Mouse (Mus musculus): ENCODE measurements around the gene Tspan4. TPM values are rescaled to one million over a fixed set of nuclear protein-coding genes. Genes with fewer than 3 reads are reported as not detected.
A peak's percentile ranks its signal among the peaks of the same experiment; 100 is the strongest.

Gene Tspan4
- 69.8 and 72.8 TPM in 2 replicates for polyA plus RNA-seq (2015; fragmentation: Nextera tagmentation; extraction: Ambion mirVana)

DNA sequence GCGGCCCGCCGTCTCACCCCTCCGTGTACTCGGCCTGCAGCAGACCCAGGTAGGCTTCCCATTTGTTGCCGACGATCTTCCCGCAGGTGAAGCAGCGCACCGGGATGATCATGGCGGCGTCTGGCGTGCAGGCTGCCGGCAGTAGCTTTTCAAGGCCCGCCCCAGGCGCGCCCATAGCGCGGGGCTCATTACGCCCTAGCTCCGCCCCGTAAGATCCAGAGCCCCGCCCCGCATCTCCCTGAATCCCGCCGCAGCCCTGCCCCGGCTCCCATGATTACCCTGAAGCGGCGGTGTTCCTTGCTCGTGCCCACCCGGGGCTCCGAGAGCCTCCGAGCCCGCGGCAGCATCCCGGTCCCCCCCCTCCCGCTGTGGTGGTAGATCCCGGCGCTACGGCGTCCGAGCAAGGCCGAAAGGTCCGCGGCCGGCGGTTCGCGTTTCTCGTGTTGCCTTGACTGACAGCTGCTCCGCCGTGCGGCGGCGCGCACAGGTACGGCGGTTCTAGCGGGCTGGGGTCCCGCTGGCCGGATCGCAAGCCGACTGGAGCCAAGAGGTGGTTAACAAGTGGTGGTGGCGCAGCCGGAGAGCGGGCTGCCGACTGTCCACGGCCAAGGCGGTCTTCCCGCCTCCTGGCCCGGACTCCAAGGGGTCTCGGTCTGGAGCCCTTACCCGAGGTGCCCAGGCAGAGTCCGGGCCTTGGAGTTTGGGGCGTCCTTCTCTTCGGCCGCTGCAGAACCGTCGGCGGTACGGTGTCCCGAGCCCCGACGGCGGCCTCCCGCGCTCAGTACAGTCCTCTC lies at the start of gene Tspan4, which contains the start of gene Polr2l:
TSS of gene Tspan4 (plus strand) at position 230 of the 794 bp plus-strand sequence.
TSS of gene Polr2l (minus strand) at position 122 of the 794 bp plus-strand sequence.
- Histone ChIP-seq H3K9ac (peak within 1 kb of the TSS; percentile 73), H3K27me3 (replicated peaks) (no peaks in the 10 kb centered on the region), H3K9me3 (no peaks in the 10 kb centered on the region), H3K27ac (peak within 1 kb of the TSS; percentile 96), H3K4me1 (peaks cover 36% of the 10 kb centered on the region), H3K4me3 (replicated peaks) (peak within 1 kb of the TSS; percentile 94), H3K36me3 (peaks cover 14% of the 10 kb centered on the region), H3K4me2 (peak within 1 kb of the TSS; percentile 86)
- ATAC-seq (ENCODE audit: insufficient read depth, low FRiP score, low read depth), result peak; percentile 61
- WGBS, result under 1% methylated on average over 87 of the region's 87 CpGs

DNA sequence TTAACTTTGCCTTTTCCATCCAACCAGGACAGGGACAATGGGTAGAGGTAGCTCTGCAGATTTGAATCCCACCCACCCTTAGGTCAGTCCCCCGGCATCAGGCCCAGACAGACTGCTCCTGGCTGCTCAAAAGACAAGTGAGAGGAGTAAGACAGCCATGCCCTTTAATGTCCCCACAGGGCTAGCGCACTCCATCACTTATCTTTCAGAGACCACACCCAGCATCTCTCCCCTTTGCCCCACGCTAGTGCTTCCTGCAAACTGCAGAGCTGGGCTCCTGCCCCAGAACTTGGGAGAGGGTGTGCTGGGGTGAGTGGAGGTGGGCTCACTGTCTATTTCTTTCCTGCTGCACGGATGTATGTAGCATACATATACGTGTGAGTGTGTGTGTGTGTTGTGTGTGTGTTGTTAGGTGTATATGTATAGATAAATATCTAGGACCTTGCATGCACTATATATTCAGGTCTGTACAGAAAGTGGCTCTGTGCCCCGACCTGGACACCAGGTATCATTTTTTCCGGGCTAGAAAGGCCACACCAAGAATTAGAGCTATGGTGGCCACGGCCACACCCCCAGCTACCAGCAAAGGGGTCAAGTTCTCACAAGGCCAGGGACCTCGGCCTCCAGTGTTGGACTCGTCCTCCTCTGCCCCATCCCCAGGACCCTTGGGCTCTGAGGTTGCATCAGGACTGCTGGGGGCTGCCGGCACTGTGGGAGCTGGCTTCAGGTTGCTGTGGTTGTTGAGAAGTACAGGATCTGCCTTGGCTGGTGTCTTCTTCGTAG lies 47.9 kb upstream of the Tspan4 start:
- Histone ChIP-seq H3K4me3 (replicated peaks) (no peak overlapping the region), H3K36me3 (peaks cover 9% of the 10 kb centered on the region), H3K4me1 (peaks cover 17% of the 10 kb centered on the region), H3K4me2 (no peak overlapping the region), H3K9ac (no peak overlapping the region), H3K9me3 (no peaks in the 10 kb centered on the region), H3K27ac (no peak overlapping the region), H3K27me3 (replicated peaks) (no peaks in the 10 kb centered on the region)
- WGBS, result 77% methylated on average over 12 of the region's 12 CpGs
- ATAC-seq (ENCODE audit: insufficient read depth, low FRiP score, low read depth), result no peak

DNA sequence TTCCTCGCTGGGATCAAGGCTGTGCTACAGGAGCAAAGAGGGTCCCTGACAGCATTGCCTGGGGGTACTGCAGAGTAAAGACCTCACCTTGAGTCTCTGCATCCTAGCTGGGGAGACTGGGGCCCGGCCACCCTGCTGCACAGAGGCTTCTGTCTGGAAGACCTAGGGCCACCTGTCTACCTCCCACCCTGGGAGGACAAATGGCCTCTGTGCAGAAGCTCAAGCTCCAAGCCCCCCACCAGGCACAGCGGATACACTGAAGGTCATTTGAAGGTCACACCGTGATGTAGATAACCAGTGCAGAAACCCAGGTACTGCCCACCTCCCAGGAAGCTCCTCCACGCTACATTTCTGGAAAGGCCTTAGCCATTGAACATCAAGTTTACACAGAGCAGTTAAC lies 46.3 kb upstream of the Tspan4 start:
- Histone ChIP-seq H3K9me3 (no peaks in the 10 kb centered on the region), H3K27me3 (replicated peaks) (no peaks in the 10 kb centered on the region), H3K4me2 (no peak overlapping the region; the same call in 1 of the 2 replicates), H3K4me3 (replicated peaks) (no peak overlapping the region), H3K4me1 (peaks cover 22% of the 10 kb centered on the region), H3K27ac (no peak overlapping the region), H3K9ac (no peak overlapping the region), H3K36me3 (peaks cover 9% of the 10 kb centered on the region)
- no peak for ATAC-seq (ENCODE audit: insufficient read depth, low FRiP score, low read depth)
- 39% methylated on average over 5 of the region's 5 CpGs for WGBS

DNA sequence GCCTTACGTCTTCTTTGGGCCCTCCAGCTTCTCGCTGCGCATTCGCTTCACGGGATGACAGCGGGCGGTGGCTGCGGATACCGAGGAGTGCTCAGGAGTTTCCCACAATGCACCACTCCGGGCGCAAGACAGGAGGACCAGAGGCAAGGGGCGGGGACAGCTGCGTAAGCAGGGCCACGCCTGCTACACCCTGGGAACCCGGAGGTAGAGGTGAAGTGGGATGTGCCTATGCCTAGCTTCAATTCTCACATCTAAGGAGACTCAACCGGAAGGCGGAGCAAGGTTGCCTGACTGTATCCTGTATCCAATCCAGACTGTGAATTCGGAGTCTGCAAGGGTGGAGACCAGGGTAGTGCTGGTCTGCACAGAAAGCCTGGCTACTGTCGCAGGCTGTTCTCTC lies 45.7 kb upstream of the Tspan4 start, which contains the start of gene Cend1:
TSS of gene Cend1 (minus strand) at position 182 of the 400 bp plus-strand sequence.
- H3K27ac ChIP-seq, result no peak within 1 kb of the TSS
- WGBS, result 4% methylated on average over 19 of the region's 19 CpGs
- H3K4me2 ChIP-seq, result peak within 1 kb of the TSS; percentile 34
- peaks cover 28% of the 10 kb centered on the region for H3K4me1 ChIP-seq
- H3K36me3 ChIP-seq, result peaks cover 9% of the 10 kb centered on the region
- no peaks in the 10 kb centered on the region for H3K27me3 ChIP-seq (replicated peaks)
- H3K4me3 ChIP-seq (replicated peaks), result 0 out of 2 replicates have a peak within 1 kb of the TSS, but pooled peaks have one; percentile 12
- H3K9ac ChIP-seq, result no peak within 1 kb of the TSS
- peak; percentile 70 for ATAC-seq (ENCODE audit: insufficient read depth, low FRiP score, low read depth)
- no peaks in the 10 kb centered on the region for H3K9me3 ChIP-seq

DNA sequence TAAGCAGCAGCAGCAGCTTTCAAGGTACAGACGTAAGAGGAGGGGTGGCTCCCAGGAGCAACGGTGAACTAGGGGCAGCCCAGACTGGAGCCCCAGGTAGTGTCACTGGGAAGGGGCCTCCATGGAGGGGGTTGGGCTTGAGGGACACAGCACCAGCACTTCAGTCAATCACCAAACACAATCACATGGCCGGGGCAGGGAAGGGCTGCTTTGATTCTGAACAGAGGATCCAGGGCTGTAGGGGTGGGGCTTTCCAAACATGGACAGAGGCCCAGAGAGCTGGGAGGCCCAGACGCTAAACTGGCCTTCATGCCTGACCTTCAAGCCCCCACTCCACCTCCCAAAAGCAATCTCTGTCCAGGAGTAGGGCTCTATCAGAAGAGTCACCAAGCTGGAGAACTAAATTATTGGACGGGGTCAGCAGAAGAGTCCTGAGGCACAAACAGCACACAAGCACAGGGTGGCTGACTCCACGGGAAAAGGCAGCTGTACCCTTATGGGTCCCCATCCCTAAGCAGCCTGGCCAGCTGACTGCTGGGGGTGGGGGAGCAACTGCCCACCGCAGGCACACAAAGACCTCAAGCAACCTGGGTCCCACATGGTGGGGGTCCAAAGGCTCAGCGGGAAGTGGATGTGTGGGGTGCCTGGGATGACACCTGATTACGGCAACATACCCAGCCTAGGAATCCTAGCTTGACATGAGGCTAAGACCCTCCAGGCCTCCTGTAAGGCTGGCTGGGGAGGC lies 45.0 kb upstream of the Tspan4 start:
- no peak overlapping the region for H3K9ac ChIP-seq
- ATAC-seq (ENCODE audit: insufficient read depth, low FRiP score, low read depth), result no peak

DNA sequence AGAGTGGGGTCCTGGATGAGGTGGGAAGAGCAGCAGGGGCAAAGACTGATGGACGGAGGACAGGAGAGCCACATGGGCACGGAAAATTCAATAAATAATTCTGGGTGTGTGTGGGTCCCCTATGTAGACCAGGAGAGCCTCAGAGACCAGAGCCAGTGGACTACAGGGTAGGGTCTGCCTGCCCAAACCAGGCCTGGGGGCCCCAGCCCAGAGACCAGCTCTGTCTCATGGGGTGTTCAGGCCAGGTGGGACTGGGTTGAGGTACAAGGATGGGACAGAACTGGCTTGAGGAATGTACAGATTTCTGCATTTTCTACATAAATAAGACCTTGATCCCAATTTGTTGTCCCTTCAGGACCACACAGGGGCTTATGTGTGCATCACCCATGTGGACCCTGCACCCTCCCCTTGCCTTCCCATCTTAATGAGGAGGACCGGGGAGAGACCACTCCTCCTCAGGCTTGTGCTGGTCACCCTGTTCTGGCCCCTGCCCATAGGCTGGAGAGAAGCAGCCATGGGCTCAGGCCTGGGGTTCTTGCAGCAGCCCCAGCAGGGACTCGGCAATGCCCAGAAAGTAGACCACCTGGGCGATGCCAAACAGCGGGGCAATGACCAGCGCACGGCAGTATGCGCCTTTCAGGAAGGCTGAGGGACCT lies 44.3 kb upstream of the Tspan4 start:
- peaks cover 9% of the 10 kb centered on the region for H3K36me3 ChIP-seq
- H3K9me3 ChIP-seq, result no peaks in the 10 kb centered on the region
- H3K4me3 ChIP-seq (replicated peaks), result no peak overlapping the region
- ATAC-seq (ENCODE audit: insufficient read depth, low FRiP score, low read depth), result no peak
- no peaks in the 10 kb centered on the region for H3K27me3 ChIP-seq (replicated peaks)
- no peak overlapping the region for H3K4me2 ChIP-seq
- peaks cover 41% of the 10 kb centered on the region for H3K4me1 ChIP-seq
- no peak overlapping the region for H3K27ac ChIP-seq
- no peak overlapping the region for H3K9ac ChIP-seq
- 91% methylated on average over 9 of the region's 9 CpGs for WGBS

More for the DNA sequence above, 45.0 kb upstream of the Tspan4 start:
- no peak overlapping the region for H3K4me3 ChIP-seq (replicated peaks)
- peaks cover 9% of the 10 kb centered on the region for H3K36me3 ChIP-seq
- no peaks in the 10 kb centered on the region for H3K9me3 ChIP-seq
- H3K4me2 ChIP-seq, result peak overlapping the region; percentile 34
- peaks cover 35% of the 10 kb centered on the region for H3K4me1 ChIP-seq
- H3K27me3 ChIP-seq (replicated peaks), result no peaks in the 10 kb centered on the region
- H3K27ac ChIP-seq, result no peak overlapping the region
- 53% methylated on average over 9 of the region's 9 CpGs for WGBS

DNA sequence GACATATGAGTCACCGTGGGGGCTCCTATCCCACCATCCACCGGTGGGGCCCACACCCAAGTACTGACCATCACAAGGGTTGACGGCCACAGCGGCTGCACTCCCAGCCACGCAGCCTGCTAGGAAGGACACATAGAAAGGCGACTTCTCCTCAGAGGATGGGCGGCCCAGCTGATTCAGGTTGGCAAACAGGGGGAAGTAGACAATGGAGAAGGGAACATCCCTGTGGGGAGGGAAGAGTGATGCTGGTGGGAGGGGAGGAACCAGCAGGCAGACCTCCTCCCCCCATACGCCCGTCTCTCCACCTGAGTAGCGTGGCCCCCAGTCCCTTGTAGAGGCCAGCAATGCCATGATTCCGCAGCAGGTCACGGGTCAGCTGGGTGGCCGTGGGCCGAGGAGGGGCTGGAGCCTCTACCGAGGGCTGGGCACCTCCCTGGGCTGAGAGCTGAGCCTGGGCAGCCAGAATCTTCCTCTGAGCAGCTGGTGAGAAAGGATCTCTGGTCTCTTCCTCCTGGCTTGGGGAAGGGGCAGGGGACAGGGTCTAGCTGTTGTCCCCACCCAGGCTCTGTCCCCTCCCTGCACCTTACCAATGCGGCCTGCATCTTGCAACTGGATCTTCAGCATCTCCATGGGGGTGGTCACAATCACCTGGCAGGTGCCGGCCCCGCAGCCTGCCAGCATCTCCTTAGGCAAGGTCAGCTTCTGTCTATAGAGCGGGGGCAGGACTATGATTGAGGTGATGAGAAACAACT lies 43.4 kb upstream of the Tspan4 start:
- Histone ChIP-seq H3K4me3 (replicated peaks) (no peak overlapping the region), H3K27ac (no peak overlapping the region), H3K4me1 (peaks cover 50% of the 10 kb centered on the region), H3K27me3 (replicated peaks) (no peaks in the 10 kb centered on the region), H3K9ac (no peak overlapping the region), H3K9me3 (no peaks in the 10 kb centered on the region), H3K36me3 (peaks cover 9% of the 10 kb centered on the region), H3K4me2 (no peak overlapping the region)
- ATAC-seq (ENCODE audit: insufficient read depth, low FRiP score, low read depth), result no peak
- WGBS, result 93% methylated on average over 19 of the region's 19 CpGs

DNA sequence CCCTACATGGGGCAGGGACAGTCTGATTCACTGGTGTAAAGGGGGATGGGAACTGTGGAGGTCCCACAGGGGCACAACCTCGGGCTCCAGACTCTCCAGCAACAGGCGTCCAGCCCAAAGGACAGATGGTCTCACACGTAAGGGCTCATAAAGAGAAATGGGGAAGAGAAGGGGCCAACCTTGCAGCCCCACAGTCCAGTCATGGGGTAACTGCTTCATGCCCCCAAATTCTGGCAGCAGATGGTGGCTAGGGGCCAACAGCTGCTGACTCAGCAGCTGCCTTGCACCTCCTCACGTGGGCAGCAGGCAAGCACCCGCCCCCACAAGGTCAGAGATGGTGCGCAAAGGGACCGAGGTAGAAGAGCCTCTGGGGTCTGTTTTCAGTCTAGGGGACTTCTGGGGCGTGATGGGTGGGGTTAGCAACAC lies 42.8 kb upstream of the Tspan4 start:
- no peak overlapping the region for H3K27ac ChIP-seq
- no peaks in the 10 kb centered on the region for H3K27me3 ChIP-seq (replicated peaks)
- H3K36me3 ChIP-seq, result peaks cover 9% of the 10 kb centered on the region
- H3K9me3 ChIP-seq, result no peaks in the 10 kb centered on the region
- 80% methylated on average over 8 of the region's 8 CpGs for WGBS
- H3K4me1 ChIP-seq, result peaks cover 54% of the 10 kb centered on the region
- H3K4me3 ChIP-seq (replicated peaks), result no peak overlapping the region
- H3K9ac ChIP-seq, result no peak overlapping the region
- H3K4me2 ChIP-seq, result no peak overlapping the region
- no peak for ATAC-seq (ENCODE audit: insufficient read depth, low FRiP score, low read depth)

DNA sequence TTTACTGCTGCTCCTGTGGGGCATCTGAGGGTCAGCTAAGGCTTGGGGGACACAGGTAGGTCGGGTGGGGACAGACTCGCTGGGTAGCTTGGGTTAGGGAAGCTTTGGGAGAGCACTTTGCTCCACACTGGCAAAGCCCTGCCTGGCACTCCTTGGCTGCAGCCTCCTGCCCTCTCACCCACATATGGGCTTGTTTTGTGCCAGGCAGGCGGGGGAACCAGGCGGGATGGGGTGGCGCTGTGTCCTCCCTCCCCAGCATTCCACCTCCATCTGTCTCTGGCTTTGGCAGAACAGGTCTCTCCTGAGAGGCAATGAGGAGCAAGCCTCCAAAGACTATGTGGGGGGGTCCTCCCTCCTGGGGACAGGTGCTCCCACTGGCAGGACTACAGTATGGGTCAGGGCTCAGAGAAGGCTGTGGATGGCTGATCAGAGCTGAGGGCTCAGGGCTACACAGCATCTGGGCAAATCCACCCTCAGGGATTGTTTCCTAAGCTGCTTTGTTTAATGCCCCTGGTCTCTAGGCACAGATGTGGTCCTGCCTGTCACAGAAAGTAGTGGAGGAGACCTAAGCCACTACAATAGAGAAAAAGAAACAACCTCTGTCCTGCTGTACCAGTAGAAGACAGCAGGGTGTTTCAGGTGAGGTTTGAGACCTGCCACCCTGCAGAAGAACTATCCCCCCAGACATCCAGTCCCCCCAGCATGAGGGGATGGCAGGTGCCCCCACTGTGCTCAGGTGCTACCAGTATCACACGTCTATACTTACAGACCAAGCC lies 42.1 kb upstream of the Tspan4 start:
- H3K4me3 ChIP-seq (replicated peaks), result no peak overlapping the region
- no peaks in the 10 kb centered on the region for H3K27me3 ChIP-seq (replicated peaks)
- no peak overlapping the region for H3K9ac ChIP-seq
- H3K36me3 ChIP-seq, result peaks cover 9% of the 10 kb centered on the region
- no peaks in the 10 kb centered on the region for H3K9me3 ChIP-seq
- ATAC-seq (ENCODE audit: insufficient read depth, low FRiP score, low read depth), result no peak
- WGBS, result 85% methylated on average over 6 of the region's 6 CpGs
- no peak overlapping the region for H3K4me2 ChIP-seq
- H3K27ac ChIP-seq, result no peak overlapping the region
- H3K4me1 ChIP-seq, result peaks cover 58% of the 10 kb centered on the region
